Mouse (Mus musculus) spleen, adult 2 months (tissue): Measurements from ENCODE around the gene Slc12a8.

Source experiments
- CTCF ChIP-seq: fragments of 200-500 bp; IDR thresholded peaks from 2 replicates; pipeline ENCODE4 v1.5.1; 2011; ENCODE audit warnings: mild to moderate bottlenecking, inconsistent platforms; ENCODE audit not compliant: insufficient read depth, insufficient read length, insufficient replicate concordance; ENCODE audit errors: extremely low read depth
- POLR2A ChIP-seq: fragments of 200-500 bp; IDR thresholded peaks from 2 replicates; pipeline ENCODE4 v1.6.1; 2011; ENCODE audit warnings: low read depth, low read length, inconsistent platforms

GRCm38 (mm10) chr16:33690975-33691747, 174.0 kb downstream of the Slc12a8 start:
- TF ChIP-seq POLR2A (no peak), CTCF (no peak)
